Mouse (Mus musculus) liver, adult (tissue): Measurements from ENCODE around the gene Fam187b.

Experiments used
- GATA4 ChIP-seq: IDR thresholded peaks from 2 replicates; pipeline ENCODE4 v1.6.1; 2014; ENCODE audit warnings: mild to moderate bottlenecking, low read length; ENCODE audit not compliant: insufficient replicate concordance

Fam187b gene

GRCm38 (mm10) chr7:30992148-30992547 lies 18.6 kb downstream of the Fam187b start:
- TF ChIP-seq GATA4 = no peak

GRCm38 (mm10) chr7:30993986-30994385 lies 20.4 kb downstream of the Fam187b start:
- TF ChIP-seq GATA4 = no peak

- TF ChIP-seq GATA4 = no peak
These were observed 22.9 kb downstream of the Fam187b start for GRCm38 (mm10) chr7:30996491-30996890.

GRCm38 (mm10) chr7:31000505-31001020 lies 27.0 kb downstream of the Fam187b start:
- TF ChIP-seq GATA4 = no peak

- no peak for TF ChIP-seq GATA4
These were observed 29.1 kb downstream of the Fam187b start for GRCm38 (mm10) chr7:31002650-31003049.

- TF ChIP-seq GATA4 = no peak
These were observed 34.2 kb downstream of the Fam187b start for GRCm38 (mm10) chr7:31007775-31008174.

GRCm38 (mm10) chr7:31008175-31008574 lies 34.6 kb downstream of the Fam187b start:
- no peak for TF ChIP-seq GATA4

- TF ChIP-seq GATA4 = no peak
These were observed 35.3 kb downstream of the Fam187b start for GRCm38 (mm10) chr7:31008889-31009288.

- TF ChIP-seq GATA4 = no peak
These were observed 39.4 kb downstream of the Fam187b start for GRCm38 (mm10) chr7:31012971-31013370.

GRCm38 (mm10) chr7:31017104-31017901 lies 43.7 kb downstream of the Fam187b start:
- no peak for TF ChIP-seq GATA4

GRCm38 (mm10) chr7:31028609-31029008 lies 55.0 kb downstream of the Fam187b start:
- TF ChIP-seq GATA4 = no peak

- TF ChIP-seq GATA4 = no peak
These were observed 57.1 kb downstream of the Fam187b start for GRCm38 (mm10) chr7:31030717-31031116.

GRCm38 (mm10) chr7:31031731-31032130 lies 58.1 kb downstream of the Fam187b start:
- no peak for TF ChIP-seq GATA4

- no peak for TF ChIP-seq GATA4
These were observed 60.0 kb downstream of the Fam187b start for GRCm38 (mm10) chr7:31033409-31034165.

GRCm38 (mm10) chr7:31034789-31035188 lies 61.2 kb downstream of the Fam187b start:
- TF ChIP-seq GATA4 = no peak

- no peak for TF ChIP-seq GATA4
These were observed 61.7 kb downstream of the Fam187b start for GRCm38 (mm10) chr7:31035291-31035690.

GRCm38 (mm10) chr7:31036917-31037316 lies 63.3 kb downstream of the Fam187b start:
- no peak for TF ChIP-seq GATA4

- no peak for TF ChIP-seq GATA4
These were observed 64.1 kb downstream of the Fam187b start for GRCm38 (mm10) chr7:31037675-31038074.
